Mouse (Mus musculus) monocyte, adult 2 months (primary cell): ENCODE data around the gene Scn4a.
"Not testable (repeated sequence)": the region's sequence is repeated elsewhere in the genome, so short reads cannot be mapped to it uniquely, and the experiment has no call there.

Experiments
- DNase-seq, 2 experiments: peaks; one replicate each; pipeline ENCODE4 v3.0.0; 2022; ENCODE audit warnings: low spot score in 2 of 2, low read depth in 1 of 2

The Scn4a gene

GRCm38 (mm10) chr11:106359350-106359749, 6.3 kb upstream of the Scn4a start:
- DNase-seq, result no peak

- no peak for DNase-seq
These were observed 2.5 kb upstream of the Scn4a start for GRCm38 (mm10) chr11:106355382-106356128.

GRCm38 (mm10) chr11:106354181-106354580, 1.1 kb upstream of the Scn4a start:
- DNase-seq, result no peak

- DNase-seq, result no peak
These were observed 1.1 kb downstream of the Scn4a start for GRCm38 (mm10) chr11:106351941-106352340.

- DNase-seq, result no peak
These were observed 1.8 kb downstream of the Scn4a start for GRCm38 (mm10) chr11:106351253-106351652.

GRCm38 (mm10) chr11:106350853-106351252, 2.2 kb downstream of the Scn4a start:
- no peak for DNase-seq

GRCm38 (mm10) chr11:106349772-106350171, 3.3 kb downstream of the Scn4a start:
- DNase-seq, result no peak

- no peak for DNase-seq
These were observed 8.2 kb downstream of the Scn4a start for GRCm38 (mm10) chr11:106344910-106345309.

GRCm38 (mm10) chr11:106340990-106341520, 12.0 kb downstream of the Scn4a start:
- DNase-seq, result no peak

GRCm38 (mm10) chr11:106339323-106339722, 13.8 kb downstream of the Scn4a start:
- DNase-seq, result not testable (repeated sequence)

- no peak for DNase-seq
These were observed 14.2 kb downstream of the Scn4a start for GRCm38 (mm10) chr11:106338870-106339269.

- DNase-seq, result no peak
These were observed 15.1 kb downstream of the Scn4a start for GRCm38 (mm10) chr11:106338029-106338428.

GRCm38 (mm10) chr11:106334066-106334465, 19.0 kb downstream of the Scn4a start:
- DNase-seq, result no peak

- DNase-seq, result no peak
These were observed 20.6 kb downstream of the Scn4a start for GRCm38 (mm10) chr11:106332458-106332857.

- DNase-seq, result peak in 1 of 2 experiments; percentile 24
These were observed 23.4 kb downstream of the Scn4a start for GRCm38 (mm10) chr11:106329682-106330081.

GRCm38 (mm10) chr11:106329128-106329527, 24.0 kb downstream of the Scn4a start:
- no peak for DNase-seq

GRCm38 (mm10) chr11:106328521-106328920, 24.6 kb downstream of the Scn4a start:
- DNase-seq, result no peak

- DNase-seq, result no peak
These were observed 26.6 kb downstream of the Scn4a start for GRCm38 (mm10) chr11:106326475-106326874.

- DNase-seq, result peak in 1 of 2 experiments; percentile 30
These were observed 27.4 kb downstream of the Scn4a start for GRCm38 (mm10) chr11:106325566-106326206.

GRCm38 (mm10) chr11:106324858-106325257, 28.2 kb downstream of the Scn4a start:
- DNase-seq, result no peak

- no peak for DNase-seq
These were observed 34.4 kb downstream of the Scn4a start for GRCm38 (mm10) chr11:106318406-106319366.
